Mouse (Mus musculus) colon, adult 2 months (tissue): ENCODE results near the gene Fbxw13. TPM values are rescaled to one million over a fixed set of nuclear protein-coding genes. Genes with fewer than 3 reads are reported as not detected.

Experiments
- polyA plus RNA-seq: library from polyadenylated mRNA; depleted of rRNA; stranded (reverse); fragments of >200 nt; gene quantifications from 2 replicates; pipeline ENCODE4 v1.2.3, GENCODE M21; 2012; rRNA removed

Gene Fbxw13
- not detected in 2 replicates for polyA plus RNA-seq

DNA sequence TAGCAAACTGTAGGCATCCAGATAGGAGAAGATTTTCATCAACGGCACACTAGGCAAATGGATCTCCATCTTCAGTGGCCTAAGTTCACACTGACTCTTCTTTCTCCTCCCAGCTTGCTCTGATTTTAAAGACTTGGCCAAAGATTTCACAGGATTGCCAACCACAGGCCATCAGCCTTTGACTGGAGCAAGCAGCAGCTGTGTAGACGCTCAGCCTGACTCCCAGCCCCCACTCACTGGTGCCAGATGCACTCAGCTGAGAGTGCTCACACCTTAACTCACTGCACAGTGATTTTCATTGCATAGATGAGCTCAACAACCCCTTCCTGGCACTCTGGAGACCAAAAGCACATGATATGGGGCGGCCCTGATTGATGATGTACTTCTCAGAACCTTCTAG lies at the start of gene Fbxw13:
Gene Fbxw13 (minus strand): TSS at position 101 of the 400 bp plus-strand sequence.

DNA sequence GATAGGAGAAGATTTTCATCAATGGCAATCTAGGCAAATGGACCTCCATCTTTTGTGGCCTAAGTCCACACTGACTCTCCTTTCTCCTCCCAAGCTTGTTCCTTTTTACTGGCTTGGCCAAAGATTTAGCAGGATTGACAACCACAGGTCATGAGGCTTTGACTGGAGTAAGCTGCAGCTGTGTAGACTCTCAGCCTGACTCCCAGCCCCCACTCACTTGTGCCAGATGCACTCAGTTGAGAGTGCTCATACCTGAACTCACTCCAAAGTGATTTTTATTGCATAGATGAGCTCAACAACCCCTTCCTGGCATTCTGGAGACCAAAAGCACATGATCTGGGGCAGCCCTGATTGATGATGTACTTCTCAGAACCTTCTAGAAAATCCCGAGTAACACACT lies 38.9 kb upstream of the Fbxw13 start, which contains the start of gene Fbxw20:
Gene Fbxw20 (minus strand): TSS at position 101 of the 400 bp plus-strand sequence.

DNA sequence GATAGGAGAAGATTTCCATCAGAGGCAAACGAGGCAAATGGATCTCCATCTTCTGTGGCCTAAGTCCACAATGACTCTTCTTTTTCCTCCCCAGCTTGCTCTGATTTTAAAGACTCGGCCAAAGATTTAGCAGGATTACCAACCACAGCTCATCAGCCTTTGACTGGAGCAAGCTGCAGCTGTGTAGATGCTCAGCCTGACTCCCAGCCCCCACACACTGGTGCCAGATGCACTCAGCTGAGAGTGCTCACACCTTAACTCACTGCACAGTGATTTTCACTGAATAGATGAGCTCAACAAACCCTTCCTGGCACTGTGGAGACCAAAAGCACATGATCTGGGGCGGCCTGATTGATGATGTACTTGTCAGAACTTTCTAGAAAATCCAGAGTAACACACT lies 33.8 kb downstream of the Fbxw13 start, which contains the start of gene Fbxw21:
Gene Fbxw21 (minus strand): TSS at position 101 of the 400 bp plus-strand sequence.

Other genes with a start within 250 kb of the Fbxw13 start
- gene Col7a1, start 242.4 kb downstream of the Fbxw13 start, polyA plus RNA-seq, result 0.58 and 4.1 TPM in 2 replicates
- gene Ucn2, start 210.0 kb downstream of the Fbxw13 start, polyA plus RNA-seq, result 0.13 and 0.16 TPM in 2 replicates
- gene Pfkfb4, start 204.2 kb downstream of the Fbxw13 start, polyA plus RNA-seq, result 31.5 and 46.8 TPM in 2 replicates
- gene Shisa5, start 157.4 kb downstream of the Fbxw13 start, polyA plus RNA-seq, result 758 and 915 TPM in 2 replicates
- gene Trex1, start 136.2 kb downstream of the Fbxw13 start, polyA plus RNA-seq, result 59.2 and 60.5 TPM in 2 replicates
- 16.6 and 17.8 TPM in 2 replicates for gene Atrip, start 121.9 kb downstream of the Fbxw13 start, polyA plus RNA-seq
- gene Ccdc51, start 113.5 kb downstream of the Fbxw13 start, polyA plus RNA-seq, result 10.4 and 11.4 TPM in 2 replicates
- 9.9 and 17.1 TPM in 2 replicates for gene Tma7, start 113.4 kb downstream of the Fbxw13 start, polyA plus RNA-seq
- gene Plxnb1, start 100.6 kb downstream of the Fbxw13 start, polyA plus RNA-seq, result 8.2 and 8.6 TPM in 2 replicates
- not detected in 2 replicates for gene Fbxw21, start 33.9 kb downstream of the Fbxw13 start, polyA plus RNA-seq
- not detected in 2 replicates for gene Fbxw20, start 38.8 kb upstream of the Fbxw13 start, polyA plus RNA-seq
- not detected in 2 replicates for gene Fbxw14, start 91.7 kb upstream of the Fbxw13 start, polyA plus RNA-seq
- not detected in 2 replicates for gene Fbxw28, start 143.7 kb upstream of the Fbxw13 start, polyA plus RNA-seq
- gene Fbxw22, start 208.3 kb upstream of the Fbxw13 start, polyA plus RNA-seq, result 0.15 TPM in 1 of 2 replicates, not detected in the other